Mouse (Mus musculus) liver, embryonic 16.5 days (tissue): ENCODE data around the gene Usp49. TPM values are rescaled to one million over a fixed set of nuclear protein-coding genes. Genes with fewer than 3 reads are reported as not detected.

Experiments used
- ATAC-seq: fragments of 200-750 bp; cut with Nextera tagmentation; 2 replicates; pipeline ENCODE4 v1.8.0; 2017; ENCODE audit warnings: low read depth, mild to moderate bottlenecking, moderate number of reproducible peaks, moderate library complexity
- H3K27ac ChIP-seq: fragments of 300-500 bp; sonication (generic); 2 replicates; pipeline ENCODE4 v1.5.1; 2014; ENCODE audit warnings: mild to moderate bottlenecking, low read length
- H3K27me3 ChIP-seq: fragments of 300-500 bp; sonication (generic); 2 replicates; pipeline ENCODE4 v1.6.1; 2014; ENCODE audit warnings: low read depth, low read length, mixed read lengths; ENCODE audit not compliant: control insufficient read depth, insufficient read depth
- H3K36me3 ChIP-seq: fragments of 300-500 bp; sonication (generic); 2 replicates; pipeline ENCODE4 v1.6.1; 2014; ENCODE audit warnings: mild to moderate bottlenecking; ENCODE audit not compliant: control insufficient read depth, insufficient read depth
- H3K4me1 ChIP-seq: fragments of 300-500 bp; sonication (generic); 2 replicates; pipeline ENCODE4 v1.6.1; 2014; ENCODE audit warnings: low read depth, low read length, mixed read lengths; ENCODE audit not compliant: control insufficient read depth
- H3K4me2 ChIP-seq: fragments of 300-500 bp; sonication (generic); 2 replicates; pipeline ENCODE4 v1.6.1; 2014; ENCODE audit warnings: low read depth, low read length, mixed read lengths
- H3K4me3 ChIP-seq: fragments of 300-500 bp; sonication (generic); 2 replicates; pipeline ENCODE4 v1.5.1; 2014; ENCODE audit warnings: low read depth, mild to moderate bottlenecking, low read length
- H3K9ac ChIP-seq: fragments of 300-500 bp; sonication (generic); 2 replicates; pipeline ENCODE4 v1.6.1; 2014; ENCODE audit warnings: low read depth, low read length
- H3K9me3 ChIP-seq: fragments of 300-500 bp; sonication (generic); replicated peaks from 2 replicates; pipeline ENCODE4 v1.6.1; 2016; ENCODE audit warnings: low read length; ENCODE audit not compliant: control insufficient read depth
- WGBS: fragments of 180-500 bp; shearing (Covaris S2); extraction: QIAGEN DNeasy Blood & Tissue Kit; methylation state at CpG from one replicate; pipeline ENCODE4 v1.1.7; 2014; ENCODE audit not compliant: insufficient replicate concordance; 5-methylcytosine and 5-hydroxymethylcytosine counted together
- polyA plus RNA-seq: library from polyadenylated mRNA; unstranded; fragments of >200 nt; fragmentation: Nextera tagmentation; extraction: Ambion mirVana; gene quantifications from 2 replicates; pipeline ENCODE4 v1.2.1, GENCODE M21; 2015

Usp49 gene
- polyA plus RNA-seq, 1 experiment from 2014 or later = 3.6 TPM

DNA sequence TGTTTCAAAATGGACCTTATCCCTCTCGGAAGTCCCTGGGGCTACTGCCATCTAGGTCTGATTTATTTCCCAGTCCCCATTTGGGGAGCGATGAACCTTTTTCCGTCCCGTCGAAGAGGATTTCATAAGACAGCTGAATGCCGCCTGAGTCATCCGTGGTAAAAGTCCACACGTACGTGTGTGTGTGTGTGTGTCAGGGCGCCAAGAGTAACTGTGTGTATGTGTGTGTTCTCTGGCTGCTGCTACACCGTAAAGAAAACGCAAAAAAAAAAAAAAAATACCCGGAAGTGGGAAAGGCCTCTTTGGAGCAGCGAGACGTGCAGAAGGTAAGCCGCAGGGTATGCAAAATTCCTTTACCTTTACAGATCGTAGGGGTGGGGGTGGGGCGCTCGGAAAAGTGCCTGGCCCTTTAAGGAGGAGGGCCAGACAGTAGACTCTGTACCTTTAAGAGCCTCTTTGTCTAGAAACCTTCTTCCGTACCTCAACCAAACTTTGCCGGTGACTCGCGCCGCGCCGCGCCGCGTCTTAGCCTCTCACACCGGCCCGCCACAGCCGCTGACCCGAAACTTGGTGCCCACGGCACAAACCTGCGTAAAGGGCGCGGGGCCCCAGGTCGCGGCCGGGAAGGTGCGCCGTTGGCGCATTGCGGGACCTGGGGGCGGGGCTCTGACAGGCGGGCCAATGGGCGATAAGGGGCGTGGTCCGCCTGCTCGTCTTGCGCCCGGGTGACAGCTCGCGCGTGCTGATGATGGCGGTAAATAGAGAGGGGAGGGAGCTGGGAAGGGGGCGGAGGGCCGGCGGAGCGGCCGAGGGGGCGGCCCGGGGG is 1.4 kb upstream of the Usp49 start:
- Histone ChIP-seq H3K9me3 (no peaks in the 10 kb centered on the region), H3K4me1 (peaks cover 29% of the 10 kb centered on the region), H3K9ac (peak overlapping the region; percentile 88), H3K36me3 (peaks cover 16% of the 10 kb centered on the region), H3K4me3 (peak overlapping the region; percentile 82), H3K27me3 (no peaks in the 10 kb centered on the region), H3K4me2 (peak overlapping the region; percentile 100), H3K27ac (peak overlapping the region; percentile 94)
- peak; percentile 89 for ATAC-seq
- WGBS = under 1% methylated on average over 63 of the region's 63 CpGs

DNA sequence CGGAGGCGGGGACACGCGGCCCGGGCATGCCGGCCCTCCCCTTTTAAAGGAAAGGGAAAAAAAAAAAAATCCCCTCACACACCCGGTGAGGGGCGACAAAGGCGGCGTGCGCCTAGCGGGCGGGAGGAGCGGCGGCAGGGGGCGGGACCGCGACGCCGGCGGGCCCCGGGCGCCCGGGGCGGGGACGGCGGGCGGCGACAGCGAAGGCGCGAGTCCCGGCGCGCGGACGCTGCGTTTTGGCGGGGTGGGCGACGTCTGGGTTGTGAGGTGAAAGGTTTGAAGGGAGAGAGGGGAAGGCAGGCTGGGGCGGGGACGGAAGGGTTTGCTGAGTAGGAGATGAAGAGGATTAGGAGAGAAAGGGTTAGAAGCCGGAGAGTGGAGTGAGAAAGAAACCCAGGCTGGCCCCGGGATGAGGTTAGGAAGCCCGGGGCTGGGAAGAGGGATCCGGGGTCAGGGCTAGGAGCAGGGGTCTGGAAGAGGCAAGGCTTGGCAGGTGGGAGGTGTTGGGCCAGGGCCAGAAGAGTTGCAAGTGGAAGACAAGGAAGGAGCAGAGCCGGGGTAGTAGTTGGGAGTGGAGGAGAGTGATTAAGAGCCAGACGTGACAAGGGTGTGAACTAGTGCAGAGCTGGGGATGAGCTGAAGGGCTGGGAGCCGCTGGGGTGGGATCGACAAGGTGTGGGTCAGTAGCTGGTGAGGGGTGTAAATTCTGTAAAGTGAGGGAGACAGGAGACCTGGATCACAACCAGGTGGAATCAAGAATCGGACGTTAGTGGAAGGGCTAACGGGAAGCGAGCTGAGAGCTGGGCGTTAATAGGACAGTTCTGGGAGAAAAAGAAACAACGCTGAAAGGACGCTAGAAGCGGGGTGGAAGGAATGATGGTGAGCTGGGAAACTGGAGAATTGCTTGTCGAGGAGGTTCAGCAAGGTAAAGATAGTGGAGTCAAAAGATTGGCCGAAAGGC is 493 bp upstream of the Usp49 start:
- H3K27me3 ChIP-seq = no peaks in the 10 kb centered on the region
- H3K4me3 ChIP-seq = peak overlapping the region; percentile 82
- peak; percentile 65 for ATAC-seq
- WGBS = under 1% methylated on average over 52 of the region's 61 CpGs
- H3K27ac ChIP-seq = peak overlapping the region; percentile 94
- peaks cover 33% of the 10 kb centered on the region for H3K4me1 ChIP-seq
- H3K9me3 ChIP-seq = no peaks in the 10 kb centered on the region
- H3K36me3 ChIP-seq = peaks cover 8% of the 10 kb centered on the region; the same call in 1 of the 2 replicates
- peak overlapping the region; percentile 88 for H3K9ac ChIP-seq
- peak overlapping the region; percentile 100 for H3K4me2 ChIP-seq

DNA sequence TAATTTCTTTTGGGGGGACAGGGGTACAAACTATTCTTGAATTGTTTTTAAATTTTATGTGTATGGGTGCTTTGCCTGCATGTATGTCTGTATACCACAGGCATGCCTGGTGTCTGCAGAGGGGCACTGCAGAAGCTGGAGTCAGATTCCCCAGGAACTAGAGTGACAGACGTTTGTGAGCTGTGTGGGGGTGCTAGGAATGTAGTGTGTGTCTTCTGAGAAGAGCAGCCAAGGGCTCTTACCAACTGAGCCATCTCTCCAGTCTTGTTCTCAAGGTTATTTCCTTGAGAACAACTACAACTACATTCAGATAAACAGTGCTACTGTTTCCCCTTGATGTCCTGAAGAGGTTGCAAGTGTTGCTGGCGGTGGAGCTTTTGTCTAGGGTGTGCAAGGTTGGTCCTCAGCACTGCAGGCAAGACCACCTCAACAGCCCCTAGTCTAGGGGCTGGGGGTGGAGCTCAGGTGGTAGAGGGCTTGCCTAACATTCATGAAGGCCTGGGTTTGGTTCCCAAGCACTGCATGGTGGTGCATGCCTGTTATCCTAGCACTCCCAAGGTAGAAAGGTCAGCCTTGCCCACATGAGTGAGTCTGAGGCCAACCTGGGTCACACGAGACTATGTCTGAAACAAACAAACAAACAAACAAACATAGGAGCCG is 1.8 kb downstream of the Usp49 start:
- H3K4me3 ChIP-seq = no peak overlapping the region
- no peaks in the 10 kb centered on the region for H3K9me3 ChIP-seq
- no peaks in the 10 kb centered on the region for H3K27me3 ChIP-seq
- no peak overlapping the region for H3K27ac ChIP-seq
- ATAC-seq = no peak
- WGBS = 71% methylated on average over 4 of the region's 4 CpGs
- H3K4me1 ChIP-seq = peaks cover 33% of the 10 kb centered on the region
- H3K36me3 ChIP-seq = peaks cover 2% of the 10 kb centered on the region; the same call in 1 of the 2 replicates
- H3K4me2 ChIP-seq = no peak overlapping the region
- no peak overlapping the region for H3K9ac ChIP-seq

DNA sequence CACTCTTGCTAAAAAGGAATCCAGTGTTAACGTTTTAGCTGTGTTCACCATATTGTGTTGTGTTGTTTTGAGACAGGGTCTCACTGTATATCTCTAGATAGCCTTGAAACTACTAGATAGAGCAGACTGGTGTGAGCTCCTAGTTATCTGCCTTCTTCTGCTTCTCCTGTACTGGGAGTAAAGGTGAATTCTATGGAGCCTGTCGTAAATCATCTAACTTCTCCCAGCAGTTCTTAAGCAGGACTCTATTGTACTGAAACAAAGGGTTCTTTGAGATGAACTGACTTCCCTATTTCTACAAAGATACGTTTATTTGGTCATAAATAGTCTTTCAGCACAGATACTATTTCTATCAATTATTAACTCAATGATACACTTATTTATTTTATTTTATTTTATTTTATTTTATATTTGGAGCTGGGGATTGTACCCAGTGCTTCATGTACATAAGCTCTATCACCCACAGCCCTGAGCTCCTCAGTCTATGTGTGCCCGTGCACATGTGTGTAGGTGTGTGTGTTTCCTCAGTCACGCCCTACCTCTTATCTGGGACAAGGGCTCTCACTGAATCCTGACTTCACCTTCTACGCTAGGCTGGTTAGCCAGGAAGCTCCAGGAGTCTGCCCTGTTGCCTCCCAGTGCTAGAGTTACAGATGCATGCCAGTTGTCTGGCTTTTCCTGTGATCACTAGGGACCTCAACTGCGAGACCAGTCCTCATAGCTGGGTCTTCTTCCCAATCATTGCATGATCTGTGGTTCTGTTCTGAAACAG is 3.7 kb downstream of the Usp49 start:
- Histone ChIP-seq H3K4me2 (no peak overlapping the region), H3K4me1 (peaks cover 21% of the 10 kb centered on the region), H3K9ac (no peak overlapping the region), H3K9me3 (no peaks in the 10 kb centered on the region), H3K27me3 (no peaks in the 10 kb centered on the region), H3K4me3 (no peak overlapping the region), H3K27ac (no peak overlapping the region), H3K36me3 (peaks cover 2% of the 10 kb centered on the region; the same call in 1 of the 2 replicates)
- ATAC-seq = no peak
- WGBS = 52% methylated on average over 7 of the region's 7 CpGs

DNA sequence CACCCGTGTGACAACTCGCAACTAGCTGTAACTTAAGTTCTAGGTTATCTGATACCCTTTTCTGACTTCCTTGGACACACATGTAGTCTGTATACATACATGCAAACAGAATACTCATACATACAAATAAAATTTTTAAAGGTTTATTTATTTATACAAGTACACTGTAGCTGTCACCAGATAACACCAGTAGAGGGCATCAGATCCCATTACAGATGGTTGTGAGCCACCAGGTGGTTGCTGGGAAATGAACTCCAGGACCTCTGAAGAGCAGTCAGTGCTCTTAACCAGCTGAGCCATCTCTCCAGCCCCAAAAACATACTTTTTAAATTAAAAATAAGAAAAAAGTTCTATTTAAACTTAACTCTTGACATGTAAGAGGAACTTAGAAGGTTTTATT is 12.5 kb downstream of the Usp49 start:
- H3K9ac ChIP-seq = no peak overlapping the region
- no peak overlapping the region for H3K27ac ChIP-seq
- no peak for ATAC-seq
- WGBS = 63% methylated on average over 2 of the region's 2 CpGs
- no peaks in the 10 kb centered on the region for H3K9me3 ChIP-seq
- H3K27me3 ChIP-seq = no peaks in the 10 kb centered on the region
- H3K4me1 ChIP-seq = peaks cover 3% of the 10 kb centered on the region
- no peak overlapping the region for H3K4me3 ChIP-seq
- no peaks in the 10 kb centered on the region for H3K36me3 ChIP-seq
- H3K4me2 ChIP-seq = no peak overlapping the region

DNA sequence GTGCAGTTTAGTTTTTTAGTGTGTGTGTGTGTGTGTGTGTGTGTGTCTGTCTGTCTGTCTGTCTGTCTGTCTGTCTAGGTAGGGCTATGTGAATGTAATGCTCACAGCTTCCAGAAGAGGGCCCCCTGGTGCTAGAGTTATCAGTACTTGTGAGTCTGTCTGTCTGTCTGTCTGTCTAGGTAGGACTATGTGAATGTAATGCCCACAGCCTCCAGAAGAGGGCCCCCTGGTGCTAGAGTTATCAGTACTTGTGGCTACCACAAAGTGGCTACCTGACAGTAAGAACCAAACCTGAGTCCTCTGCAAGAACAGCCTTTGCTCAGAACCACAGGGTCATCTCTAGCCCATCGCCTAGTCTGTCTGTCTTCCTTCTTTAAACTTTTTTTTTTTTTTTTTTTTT is 16.2 kb downstream of the Usp49 start:
- Histone ChIP-seq H3K9ac (no peak overlapping the region), H3K4me1 (peaks cover 3% of the 10 kb centered on the region), H3K27me3 (no peaks in the 10 kb centered on the region), H3K4me2 (no peak overlapping the region), H3K27ac (no peak overlapping the region), H3K36me3 (peaks cover 2% of the 10 kb centered on the region; the same call in 1 of the 2 replicates), H3K4me3 (no peak overlapping the region), H3K9me3 (no peaks in the 10 kb centered on the region)
- WGBS = 62% methylated on average over 1 of the region's 1 CpGs
- 0 out of 2 replicates have a peak, but pooled peaks have one; percentile 13 for ATAC-seq

DNA sequence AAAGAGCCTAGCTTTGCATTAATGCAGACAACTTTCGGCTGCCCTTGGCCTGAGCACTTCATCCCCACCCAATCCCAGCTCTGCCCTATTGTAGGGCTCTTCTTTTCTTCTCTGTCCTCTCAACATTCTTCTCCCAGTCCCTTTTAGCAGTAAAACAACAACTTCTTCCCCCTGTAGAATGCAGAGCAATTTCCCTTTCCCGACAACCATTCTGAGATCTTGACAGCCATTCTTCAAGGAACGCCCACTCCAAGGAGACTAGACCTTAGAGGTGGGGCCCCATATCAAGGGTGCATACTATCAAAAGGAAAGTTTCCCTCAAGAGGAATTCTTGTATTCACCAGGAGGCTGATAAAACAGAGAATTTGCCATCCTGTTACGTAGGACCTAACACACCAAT is 18.5 kb downstream of the Usp49 start:
- WGBS = 69% methylated on average over 4 of the region's 4 CpGs
- H3K27ac ChIP-seq = no peak overlapping the region
- H3K4me3 ChIP-seq = no peak overlapping the region
- H3K9me3 ChIP-seq = no peaks in the 10 kb centered on the region
- H3K36me3 ChIP-seq = peaks cover 2% of the 10 kb centered on the region; the same call in 1 of the 2 replicates
- no peak overlapping the region for H3K4me2 ChIP-seq
- no peaks in the 10 kb centered on the region for H3K27me3 ChIP-seq
- no peak for ATAC-seq
- peaks cover 3% of the 10 kb centered on the region for H3K4me1 ChIP-seq
- no peak overlapping the region for H3K9ac ChIP-seq

DNA sequence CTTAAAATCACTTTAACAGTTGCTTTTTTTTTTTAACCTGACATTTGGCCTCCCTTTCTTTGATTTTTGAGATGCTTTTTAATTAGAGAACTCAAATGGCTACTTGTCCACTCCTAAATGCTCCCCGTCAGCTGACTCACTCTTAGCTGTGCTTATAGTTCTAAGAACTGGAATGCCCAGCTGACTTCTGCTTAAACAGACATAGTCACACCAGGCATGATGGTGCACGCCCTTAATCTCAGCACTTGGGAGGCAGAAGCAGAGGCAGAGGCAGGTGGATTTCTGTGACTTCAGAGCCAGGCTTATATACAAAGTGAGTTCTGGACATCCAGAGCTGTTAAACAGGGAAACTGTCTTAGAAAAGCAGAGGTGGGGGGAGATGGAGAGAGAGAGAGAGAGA is 21.5 kb downstream of the Usp49 start:
- WGBS = 81% methylated on average over 2 of the region's 2 CpGs
- no peaks in the 10 kb centered on the region for H3K27me3 ChIP-seq
- H3K27ac ChIP-seq = no peak overlapping the region
- peaks cover 6% of the 10 kb centered on the region; the same call in 1 of the 2 replicates for H3K36me3 ChIP-seq
- H3K4me3 ChIP-seq = no peak overlapping the region
- ATAC-seq = no peak
- no peak overlapping the region for H3K9ac ChIP-seq
- H3K4me2 ChIP-seq = no peak overlapping the region
- no peaks in the 10 kb centered on the region for H3K4me1 ChIP-seq
- no peaks in the 10 kb centered on the region for H3K9me3 ChIP-seq
